ENCODE assay signal across 10 mouse cellular contexts in genomic region chr8:47243631-47244030, GRCm38 (mm10).
DNase-seq lines count a peak whose midpoint lies in the region; ATAC-seq and TF ChIP-seq lines count a peak whose summit lies in the region.
"Had no signal": no experiment of that assay in that cellular context is flagged by ENCODE, and none has a peak within 500 bp of the region (broad histone marks: within the 10 kb centered on the region; RNA-seq: fewer than 3 reads in every experiment).

No protein-coding gene starts in this region.

- no peaks in the 10 kb centered on the region for H3K27me3 ChIP-seq in embryonic facial prominence, embryonic 15.5 days
- no peaks in the 10 kb centered on the region for H3K27me3 ChIP-seq in hindbrain, embryonic 11.5 days (ENCODE audit: control insufficient read depth, insufficient read depth, low read length)
- no peaks in the 10 kb centered on the region for H3K27me3 ChIP-seq in midbrain, postnatal 0 days (ENCODE audit: insufficient read depth, low read length)

- 61% methylated on average over 12 of the region's 12 CpGs for WGBS in embryonic facial prominence, embryonic 15.5 days
- 60% methylated on average over 12 of the region's 12 CpGs for WGBS in hindbrain, embryonic 11.5 days
- WGBS in midbrain, postnatal 0 days = 17% methylated on average over 12 of the region's 12 CpGs

- H3K9ac ChIP-seq in embryonic facial prominence, embryonic 15.5 days = no peak overlapping the region
- no peak overlapping the region for H3K9ac ChIP-seq in hindbrain, embryonic 11.5 days (ENCODE audit: low read depth, low read length)
- peak overlapping the region; percentile 1; the same call in 1 of the 2 replicates for H3K9ac ChIP-seq in midbrain, postnatal 0 days (replicated peaks; ENCODE audit: low read length, poor library complexity, severe bottlenecking)

- H3K9me3 ChIP-seq in embryonic facial prominence, embryonic 15.5 days (replicated peaks) = no peaks in the 10 kb centered on the region
- H3K9me3 ChIP-seq in hindbrain, embryonic 11.5 days (ENCODE audit: control insufficient read depth, low read length) = no peaks in the 10 kb centered on the region
- H3K9me3 ChIP-seq in midbrain, postnatal 0 days (ENCODE audit: low read length) = no peaks in the 10 kb centered on the region

- no peak for TF ChIP-seq CTCF in layer of hippocampus, adult 2 months (conservative IDR thresholded peaks at IDR 0.05)
- TF ChIP-seq CTCF in midbrain, postnatal 0 days (IDR thresholded peaks at IDR 0.05) = no peak

- ATAC-seq in embryonic facial prominence, embryonic 15.5 days (ENCODE audit: insufficient number of reproducible peaks, low FRiP score, low TSS enrichment, low read depth) = no peak
- no peak for ATAC-seq in hindbrain, embryonic 11.5 days (ENCODE audit: low FRiP score)
- ATAC-seq in midbrain, postnatal 0 days (ENCODE audit: low FRiP score) = no peak

- H3K27ac ChIP-seq in layer of hippocampus, adult 2 months = peak overlapping the region; percentile 88
- peak overlapping the region; percentile 79 for H3K27ac ChIP-seq in embryonic facial prominence, embryonic 15.5 days (replicated peaks)
- H3K27ac ChIP-seq in hindbrain, embryonic 11.5 days (ENCODE audit: low read depth, low read length) = peak overlapping the region; percentile 70
- H3K27ac ChIP-seq in midbrain, postnatal 0 days (ENCODE audit: low read depth, low read length) = peak overlapping the region; percentile 75

- H3K36me3 ChIP-seq in embryonic facial prominence, embryonic 15.5 days = no peaks in the 10 kb centered on the region
- H3K36me3 ChIP-seq in hindbrain, embryonic 11.5 days (ENCODE audit: control insufficient read depth, insufficient read depth, low read length) = no peaks in the 10 kb centered on the region
- H3K36me3 ChIP-seq in midbrain, postnatal 0 days (ENCODE audit: insufficient read depth, low read length) = no peaks in the 10 kb centered on the region

- no peak for DNase-seq in layer of hippocampus, adult 2 months (ENCODE audit: low spot score in 2 of 2)
- DNase-seq in layer of hippocampus, postnatal 25 days (ENCODE audit: extremely low spot score in 1 of 2, low spot score in 1 of 2) = no peak
- no peak for DNase-seq in hindbrain, embryonic 11.5 days (ENCODE audit: low spot score)
- no peak for DNase-seq in midbrain, postnatal 0 days (ENCODE audit: low spot score)
- DNase-seq in ovary, postnatal 36 days (ENCODE audit: low spot score) = no peak
- no peak for DNase-seq in adrenal gland, adult 8-10 months
- no peak for DNase-seq in left cerebral cortex, postnatal 10 days (ENCODE audit: extremely low spot score in 1 of 2, low spot score in 2 of 2)
- DNase-seq: adrenal gland, postnatal 14 days; kidney, postnatal 25 days had no signal

- peak overlapping the region; percentile 51 for H3K4me3 ChIP-seq in layer of hippocampus, adult 2 months
- H3K4me3 ChIP-seq in embryonic facial prominence, embryonic 15.5 days (replicated peaks) = peak overlapping the region; percentile 37; the same call in 1 of the 2 replicates
- H3K4me3 ChIP-seq in hindbrain, embryonic 11.5 days (ENCODE audit: low read depth, low read length) = no peak overlapping the region
- H3K4me3 ChIP-seq in midbrain, postnatal 0 days (ENCODE audit: low read depth, low read length) = peak overlapping the region; percentile 38

- H3K4me2 ChIP-seq in embryonic facial prominence, embryonic 15.5 days (replicated peaks) = peak overlapping the region; percentile 57
- peak overlapping the region; percentile 31; the same call in 1 of the 2 replicates for H3K4me2 ChIP-seq in hindbrain, embryonic 11.5 days (replicated peaks; ENCODE audit: low read depth, low read length)
- H3K4me2 ChIP-seq in midbrain, postnatal 0 days (ENCODE audit: low read depth, low read length, poor library complexity, severe bottlenecking) = peak overlapping the region; percentile 75

- intact Hi-C loops in left cerebral cortex, postnatal 10 days (cut with DNase I) = loop anchor here (5.0 kb wide), 1 partner anchor 44 kb away; no protein-coding TSS in a partner anchor

- H3K4me1 ChIP-seq in embryonic facial prominence, embryonic 15.5 days = peaks cover 39% of the 10 kb centered on the region
- peaks cover 18% of the 10 kb centered on the region for H3K4me1 ChIP-seq in hindbrain, embryonic 11.5 days (replicated peaks; ENCODE audit: control insufficient read depth, insufficient read depth, low read length)
- peaks cover 8% of the 10 kb centered on the region for H3K4me1 ChIP-seq in midbrain, postnatal 0 days (ENCODE audit: insufficient read depth, low read length)
